Mouse (Mus musculus): ENCODE data around the gene Med13l.

The Med13l gene

DNA sequence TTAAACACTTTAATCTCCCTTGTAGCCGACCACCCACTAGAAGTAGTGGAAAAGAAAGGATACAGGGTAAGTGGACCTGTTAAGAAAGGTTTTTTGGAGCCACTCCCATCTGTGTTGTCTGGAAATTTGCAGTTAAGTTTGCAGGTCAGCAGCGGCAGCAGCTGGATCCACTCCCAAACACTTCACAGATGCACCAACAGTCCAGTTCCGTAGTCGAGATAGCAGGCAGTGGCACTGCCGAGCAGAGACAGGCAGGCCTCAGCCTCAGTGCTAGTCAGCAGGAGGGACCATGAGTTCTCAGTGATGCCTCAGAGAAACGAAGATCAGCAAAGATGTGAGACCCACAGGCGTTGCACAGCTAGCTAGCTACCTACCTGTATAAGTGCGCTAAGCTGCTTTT lies 104.5 kb downstream of the Med13l start:
- DNase-seq, result no peak

DNA sequence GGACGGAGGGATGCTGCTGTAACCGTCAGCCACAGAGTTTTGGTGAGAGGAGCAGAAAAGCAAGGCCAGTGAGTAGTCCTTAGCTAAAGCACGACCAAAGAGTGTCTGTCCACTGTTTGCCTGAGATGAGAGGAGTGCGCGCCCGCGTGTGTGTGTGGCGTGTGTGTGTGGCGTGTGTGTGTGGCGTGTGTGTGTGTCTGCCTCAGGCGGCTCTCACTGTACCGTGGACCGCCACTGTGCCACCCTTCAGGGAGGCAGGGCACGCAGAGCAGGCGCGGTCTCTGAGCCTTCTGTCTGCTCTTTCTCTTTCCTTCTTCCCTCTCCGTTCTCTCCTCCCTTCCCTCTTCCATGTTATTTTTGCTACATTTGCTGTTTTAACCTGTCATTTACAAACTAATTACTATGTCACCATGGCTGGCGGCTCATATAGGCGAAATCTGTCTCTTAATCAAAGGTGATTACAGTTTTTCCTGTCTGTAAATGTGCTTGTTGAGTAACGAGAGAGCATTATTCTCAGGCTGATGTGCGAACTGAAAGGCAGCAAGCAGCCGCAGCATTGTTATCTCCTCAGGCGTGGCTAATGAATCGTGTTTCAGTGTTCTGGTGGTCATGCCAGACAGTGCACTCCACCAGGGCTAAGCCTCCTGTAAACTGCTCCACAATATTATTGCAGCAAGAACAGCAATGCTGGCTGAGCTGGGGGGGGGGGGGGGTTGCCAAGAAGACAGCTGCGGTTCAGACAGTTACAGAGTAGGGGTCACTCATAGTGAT lies 106.1 kb downstream of the Med13l start:
- no peak for DNase-seq

DNA sequence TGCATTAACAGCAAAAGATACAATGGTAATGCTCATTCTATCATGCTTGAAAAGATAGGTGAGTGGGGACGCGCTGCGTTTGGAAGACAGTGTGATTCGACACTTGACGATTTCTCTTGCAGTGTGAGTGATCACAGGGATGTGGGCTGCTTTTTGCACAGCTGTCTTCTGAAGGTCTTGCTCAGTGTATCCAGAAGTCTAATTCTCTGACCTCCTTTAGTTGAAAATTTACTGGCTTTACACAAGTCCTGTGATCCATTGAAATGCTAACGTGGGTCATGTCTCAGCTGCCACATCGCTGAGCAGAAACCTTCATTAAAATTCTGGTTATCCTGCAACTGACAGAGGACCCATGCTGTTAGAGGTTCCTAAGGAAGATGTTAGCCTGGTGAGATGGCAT lies 107.4 kb downstream of the Med13l start:
- DNase-seq, result no peak

DNA sequence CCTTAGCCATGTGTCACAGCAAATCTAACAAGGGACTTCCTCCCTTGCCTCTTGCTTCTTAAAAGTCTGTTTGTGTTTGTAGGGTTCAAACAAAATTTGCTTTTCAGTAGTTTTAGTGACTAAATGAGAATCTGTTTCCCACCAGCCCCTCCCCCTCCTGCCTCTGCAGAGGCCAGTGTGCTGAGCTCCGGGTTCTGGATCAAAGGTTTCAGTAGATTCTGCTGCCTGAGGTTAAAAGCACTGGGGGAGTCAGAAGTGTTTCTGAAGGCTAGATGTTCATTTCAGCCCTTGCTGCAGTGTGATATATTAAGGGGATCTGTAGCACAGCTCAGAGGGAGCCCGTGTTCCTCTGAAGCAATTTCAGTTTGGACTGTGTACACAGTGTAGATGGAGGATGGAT lies 108.5 kb downstream of the Med13l start:
- DNase-seq, result no peak

DNA sequence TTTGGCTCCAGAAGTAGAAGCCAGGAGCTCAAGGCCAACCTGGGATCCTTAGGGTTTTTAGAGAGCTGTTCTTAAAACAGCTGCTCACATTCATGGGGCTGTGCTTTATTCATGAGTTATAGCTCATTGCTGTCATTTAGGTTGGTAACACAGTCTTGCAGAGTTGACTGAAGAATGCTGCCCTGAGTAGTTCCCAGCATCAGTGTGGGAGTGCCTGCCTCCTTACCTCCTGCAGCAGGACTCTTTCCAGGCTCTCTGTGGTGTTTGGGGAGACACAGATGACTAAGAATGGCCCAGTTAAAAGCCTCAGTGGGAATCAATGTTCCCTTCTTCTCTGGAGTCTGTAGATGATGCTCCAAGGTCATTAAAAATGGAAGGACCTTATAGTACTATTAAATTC lies 111.6 kb downstream of the Med13l start:
- DNase-seq, result no peak

DNA sequence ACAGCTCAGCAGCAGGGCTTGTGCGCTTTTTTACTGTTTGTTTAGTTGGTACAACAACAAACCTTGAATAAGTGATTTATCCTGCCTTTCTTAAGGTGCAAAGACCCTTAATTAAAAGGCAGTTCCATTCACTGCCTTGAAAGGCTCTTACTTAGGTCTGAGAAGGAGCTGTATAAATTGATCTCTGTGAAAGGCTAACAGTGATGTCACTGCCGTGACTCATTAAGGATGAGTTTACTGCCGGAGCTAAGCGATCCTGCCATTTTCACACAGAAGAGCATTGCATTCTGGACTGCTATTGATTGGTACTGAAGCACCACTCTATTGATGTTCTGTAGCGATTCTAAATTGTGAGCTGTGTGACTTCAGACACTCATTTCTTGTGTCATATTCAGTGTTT lies 113.4 kb downstream of the Med13l start:
- DNase-seq, result no peak

DNA sequence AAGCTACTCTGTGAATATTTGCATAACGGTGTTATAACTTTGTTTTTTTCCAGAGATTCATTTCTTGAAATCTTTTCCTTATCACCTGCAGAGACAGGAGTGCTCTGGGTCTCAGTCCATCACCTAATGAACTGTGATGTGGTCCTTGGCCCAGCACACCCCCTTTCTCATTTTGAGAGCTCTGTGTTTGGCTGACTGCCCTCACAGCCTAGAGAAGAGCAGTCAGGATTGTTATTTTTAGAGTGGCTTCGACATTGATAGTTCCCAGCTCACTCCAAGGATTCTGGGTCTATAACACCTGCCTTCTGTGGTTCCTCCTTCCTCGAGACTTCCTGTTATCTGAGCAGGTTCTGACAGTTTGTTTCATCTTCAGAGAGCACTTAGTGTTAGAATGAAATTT lies 113.8 kb downstream of the Med13l start:
- DNase-seq, result no peak

DNA sequence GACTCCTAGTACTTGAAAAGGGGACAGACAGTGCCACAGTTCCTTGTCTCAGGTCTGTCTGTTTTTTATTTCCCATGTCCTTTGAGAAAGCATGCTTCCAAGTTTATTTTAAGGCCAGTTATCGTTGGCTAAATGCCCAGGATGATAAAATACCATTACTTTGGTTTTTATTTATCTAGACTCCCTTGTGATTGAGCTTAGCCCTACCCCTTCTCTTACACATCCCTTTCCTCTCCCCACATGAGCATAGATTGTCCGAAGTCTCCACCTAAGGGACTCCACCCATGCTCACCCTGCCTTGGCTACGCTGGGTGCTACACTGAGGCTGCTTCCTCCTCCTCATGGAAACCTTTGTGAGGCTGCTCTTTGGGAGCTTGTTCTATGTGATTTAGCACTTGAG lies 115.2 kb downstream of the Med13l start:
- DNase-seq, result no peak

DNA sequence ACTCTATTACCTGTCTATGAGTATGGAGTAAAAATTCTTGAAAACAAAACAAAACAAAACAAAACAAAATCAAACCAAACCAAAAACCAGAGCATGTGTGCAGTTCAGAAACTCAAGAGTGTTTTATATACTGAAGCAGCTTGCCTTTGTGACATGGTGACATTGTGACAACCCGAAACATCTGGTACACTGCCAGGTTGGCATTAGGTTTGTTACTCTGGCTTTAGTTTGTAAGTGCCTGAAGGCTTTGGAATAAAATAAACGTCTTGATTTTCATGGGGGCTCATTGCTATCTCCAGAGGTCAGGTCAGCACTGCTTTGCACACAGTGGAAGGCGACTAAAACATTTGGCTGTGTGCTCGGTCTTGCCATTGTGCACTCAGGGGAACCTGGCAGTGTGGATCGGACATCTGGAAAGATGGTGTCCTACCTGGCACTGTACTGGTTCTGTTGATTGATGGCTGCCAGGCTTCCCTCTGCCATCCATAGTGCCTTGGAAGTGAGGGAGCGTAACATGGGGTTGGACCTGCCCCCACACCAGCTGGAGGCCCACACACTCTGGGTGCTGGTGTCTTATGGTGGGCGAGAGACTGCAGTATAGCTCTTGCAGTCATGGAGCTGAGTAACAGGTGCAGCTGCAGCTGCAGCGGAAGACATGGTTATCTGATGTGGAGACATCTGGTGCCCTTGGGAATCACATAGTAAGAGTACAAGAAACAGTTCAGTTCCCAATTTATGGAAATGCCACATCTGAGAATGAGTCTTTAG lies 115.9 kb downstream of the Med13l start:
- no peak for DNase-seq

DNA sequence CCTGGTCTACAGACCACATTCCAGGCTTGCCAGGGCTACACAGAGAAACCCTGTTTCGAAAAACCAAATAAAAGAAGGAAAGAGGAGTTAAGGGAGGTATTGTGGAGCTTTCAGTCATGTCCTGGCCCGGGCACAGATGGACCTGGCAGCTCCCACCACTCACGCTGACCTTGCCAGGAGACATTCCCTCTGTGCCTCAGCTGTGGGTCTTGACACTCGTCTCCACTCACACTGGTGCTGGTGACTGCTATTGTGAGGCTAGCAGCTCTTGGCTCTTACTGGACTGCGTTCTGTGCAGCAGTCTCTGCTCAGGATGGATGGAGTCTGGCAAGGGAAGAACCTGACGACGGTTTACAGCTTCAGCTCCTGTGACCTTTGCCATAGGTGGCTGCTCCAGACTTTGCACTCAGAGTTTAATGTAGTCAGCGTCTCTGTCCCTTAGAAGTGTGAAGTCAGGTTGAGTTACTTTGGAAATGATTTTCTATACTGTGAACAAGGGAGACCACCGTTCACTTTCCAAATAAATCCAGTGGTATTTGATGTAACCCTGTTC lies 118.9 kb downstream of the Med13l start:
- DNase-seq, result no peak

DNA sequence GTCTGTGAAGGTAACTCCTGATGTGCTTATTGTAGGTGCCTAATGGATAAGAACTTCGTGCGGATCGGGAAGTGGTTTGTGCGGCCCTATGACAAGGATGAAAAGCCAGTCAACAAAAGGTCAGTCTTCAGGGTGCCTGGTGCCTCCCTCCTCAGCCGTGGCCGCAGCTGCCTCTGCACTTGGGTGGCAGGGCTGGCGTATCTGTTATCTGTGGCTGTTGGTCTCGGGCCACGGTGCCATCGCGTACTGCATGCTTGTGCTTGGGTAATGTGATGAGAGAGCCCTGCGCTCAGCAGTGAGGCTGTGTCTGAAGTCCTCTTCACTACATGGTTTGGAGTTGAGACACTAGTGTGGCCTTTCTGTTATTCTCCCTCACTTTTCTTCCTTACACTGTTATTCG lies 120.4 kb downstream of the Med13l start:
- DNase-seq, result no peak

DNA sequence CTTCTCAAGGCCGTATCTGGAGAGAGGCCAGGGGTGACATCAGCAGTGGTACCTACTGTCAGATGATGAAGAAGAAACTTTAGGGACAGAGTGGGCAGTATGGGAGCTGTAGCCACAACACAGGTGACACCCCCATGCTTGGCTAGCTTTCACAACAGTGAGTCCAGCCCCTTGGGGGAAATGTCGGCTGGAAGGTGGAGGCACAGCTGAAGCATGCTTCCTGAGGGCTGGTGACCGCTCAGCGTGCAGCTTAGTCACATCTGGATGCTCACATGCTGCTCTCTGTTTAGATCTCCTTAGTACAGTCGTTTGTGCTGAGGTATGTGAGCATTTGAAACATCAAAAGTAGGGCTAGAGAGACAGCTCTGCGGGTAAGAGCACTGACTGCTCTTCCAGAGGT lies 121.5 kb downstream of the Med13l start:
- peak; percentile 44 to 67 for DNase-seq

DNA sequence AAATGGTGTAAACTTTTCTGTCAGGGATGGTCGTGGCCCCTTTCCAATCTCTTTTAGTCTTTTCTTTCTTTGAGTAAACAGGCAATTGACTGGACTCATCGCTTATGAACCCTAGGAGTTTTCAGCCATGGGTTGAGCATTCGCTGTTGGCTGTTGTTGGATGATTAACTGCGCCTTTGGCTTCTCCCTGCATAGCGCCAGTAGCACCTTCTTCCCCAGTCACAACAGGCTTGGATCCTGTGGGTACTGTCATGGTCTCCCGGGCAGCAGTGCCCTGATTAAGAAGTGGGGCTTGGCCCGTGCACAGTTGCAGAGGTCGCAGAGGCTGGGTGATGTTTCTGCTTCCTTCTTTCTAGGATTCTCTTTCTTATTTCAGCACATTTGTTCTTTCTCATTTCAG lies 124.7 kb downstream of the Med13l start:
- DNase-seq, result no peak

DNA sequence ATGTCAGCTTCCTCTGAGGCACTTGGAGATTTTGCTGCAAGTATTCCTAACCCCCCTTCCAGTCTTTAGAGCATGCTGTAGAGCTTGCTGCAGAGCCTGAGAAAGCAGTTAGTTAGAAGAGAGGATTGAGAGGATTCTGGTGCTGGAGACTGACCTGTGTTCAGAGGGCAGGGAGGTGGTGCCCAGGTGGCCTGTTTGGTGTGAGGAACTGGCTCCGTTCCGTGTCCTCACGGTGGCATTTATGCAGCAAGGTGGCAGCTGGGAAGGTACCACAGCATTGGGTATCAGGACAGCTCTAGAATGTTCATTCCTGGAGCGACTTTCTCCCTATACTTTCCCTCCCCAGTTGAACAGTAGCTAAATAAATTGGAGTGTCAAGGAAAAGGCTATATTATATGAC lies 125.5 kb downstream of the Med13l start:
- DNase-seq, result no peak

DNA sequence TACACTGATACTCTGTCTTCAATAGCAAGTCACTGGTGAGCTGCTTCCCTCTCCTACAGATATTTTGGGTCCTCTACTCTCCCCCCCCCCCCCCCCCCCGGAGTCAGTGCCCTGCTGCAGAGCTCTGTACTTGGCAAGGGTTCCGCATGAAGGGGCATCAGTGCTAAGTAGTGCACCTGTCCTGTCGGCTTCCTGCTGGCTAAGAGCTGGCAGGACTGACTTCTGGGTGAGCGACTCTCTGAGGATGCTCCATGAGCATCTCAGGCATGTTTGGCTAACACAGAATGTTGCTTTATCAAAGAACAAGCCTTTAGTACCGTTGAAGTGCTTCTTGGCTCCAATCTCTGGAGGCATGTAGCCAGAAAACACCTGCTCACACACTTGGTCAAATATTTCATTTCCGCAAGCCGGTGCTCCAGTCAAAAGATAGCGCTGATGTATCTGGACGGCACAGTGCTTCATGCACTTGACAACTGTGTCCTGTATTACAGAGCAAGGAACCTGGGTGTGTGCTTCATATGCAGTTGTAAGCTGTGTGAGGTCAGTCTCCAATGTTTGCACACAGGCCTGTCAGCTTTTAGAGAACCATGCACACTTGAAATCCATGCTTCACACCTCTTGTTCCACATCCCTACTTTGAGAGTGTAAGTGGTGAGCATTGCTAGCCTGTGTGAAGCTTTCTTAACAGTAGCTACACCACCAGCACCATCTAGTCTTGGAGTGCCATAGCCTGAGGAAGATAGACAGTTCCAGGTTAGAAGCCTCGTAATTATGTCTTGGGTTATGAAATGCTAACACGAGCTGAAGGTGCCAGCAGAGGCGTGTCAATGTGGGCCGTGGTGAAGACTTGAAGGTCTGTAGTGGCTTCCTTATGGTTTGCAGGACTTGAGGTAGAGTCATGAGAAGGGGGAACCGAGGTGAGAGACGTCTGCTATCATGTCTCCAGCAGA lies 128.7 kb downstream of the Med13l start:
- DNase-seq, result no peak

DNA sequence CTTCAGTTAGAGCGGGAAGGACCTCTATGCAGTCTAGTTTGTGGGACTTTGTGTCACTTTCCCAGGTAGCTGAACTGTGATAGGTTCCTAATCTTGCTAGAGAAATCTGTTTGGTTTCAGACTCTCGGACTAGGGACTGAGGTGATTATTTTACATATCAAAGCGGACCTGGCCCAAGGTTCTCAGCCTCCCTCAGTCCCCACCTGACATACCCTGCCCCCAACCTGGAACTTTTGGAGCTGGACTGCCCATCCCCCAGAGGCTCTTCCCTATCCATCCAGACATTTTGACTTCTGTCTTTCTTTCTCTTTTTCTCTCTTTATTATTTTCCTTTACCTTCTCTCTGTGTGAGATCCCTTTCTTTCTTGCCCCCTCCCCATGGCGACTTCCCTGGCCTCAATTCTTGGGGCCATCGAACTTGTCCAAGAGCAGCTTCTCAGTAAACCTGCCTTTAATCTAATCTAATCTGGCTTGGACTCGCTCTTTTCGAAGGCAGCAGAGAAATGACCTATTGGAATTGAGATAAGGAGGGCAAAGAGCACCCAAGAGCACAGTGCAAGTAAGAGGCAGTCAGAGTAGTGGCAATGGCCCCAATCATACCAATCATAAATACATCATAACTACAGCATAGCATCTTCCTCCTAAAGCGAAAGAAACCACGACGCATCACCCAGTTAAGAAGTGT lies 130.7 kb downstream of the Med13l start:
- no peak for DNase-seq

DNA sequence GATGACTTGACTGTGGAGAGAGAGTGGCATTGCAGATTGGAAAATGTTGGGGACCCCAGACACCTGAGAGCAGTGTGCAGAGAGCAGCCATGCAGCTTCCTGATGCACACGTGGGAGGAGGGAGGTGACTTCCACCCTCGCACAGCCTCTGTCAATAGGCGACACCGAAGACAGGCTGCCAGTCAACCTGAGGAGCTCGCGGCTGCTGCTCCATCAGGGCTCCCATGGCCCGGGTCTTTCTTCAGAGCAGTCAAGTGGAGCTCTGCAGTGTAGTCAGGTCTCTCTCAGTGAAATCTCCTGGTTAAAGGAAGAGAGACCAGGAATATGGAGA lies 131.2 kb downstream of the Med13l start:
- no peak for DNase-seq

DNA sequence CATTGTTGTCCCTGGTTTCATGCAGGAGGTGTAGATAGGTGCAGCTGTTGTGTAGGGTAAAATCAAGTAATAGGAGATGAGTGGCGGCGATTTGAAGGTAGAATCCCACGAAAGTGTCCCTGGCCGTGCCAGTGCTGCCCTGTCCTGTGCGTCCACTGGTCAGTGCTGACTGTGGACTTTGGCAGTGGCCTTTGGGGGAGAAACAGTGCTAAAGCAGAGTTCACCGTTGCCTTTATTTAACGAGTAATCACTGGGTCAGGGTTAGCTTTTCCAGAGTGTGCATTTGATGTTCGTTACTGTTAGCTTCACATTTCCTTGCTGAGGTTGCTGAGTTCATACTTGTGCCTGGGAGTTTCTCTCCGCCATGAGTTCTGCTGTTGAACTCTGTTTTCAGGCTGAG lies 133.5 kb downstream of the Med13l start:
- no peak for DNase-seq

DNA sequence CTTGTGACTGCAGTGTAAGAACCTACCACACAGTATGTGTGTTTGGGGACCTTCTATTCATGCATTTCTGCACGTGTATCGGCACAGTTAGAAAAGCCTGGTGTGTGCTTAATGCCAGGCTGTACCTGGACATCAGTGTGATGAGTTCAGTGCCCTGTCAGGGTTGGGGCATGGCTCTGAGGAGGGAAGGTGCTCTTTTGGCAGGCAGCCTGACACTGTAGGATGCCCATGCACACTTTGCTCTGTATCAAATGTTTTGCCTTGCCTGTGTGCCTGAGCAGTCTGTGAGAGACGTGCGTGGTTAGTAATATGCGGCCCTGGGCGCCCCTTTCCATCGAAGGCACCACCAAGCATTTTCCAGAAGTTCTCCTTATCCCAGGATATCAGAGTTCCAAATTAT lies 136.6 kb downstream of the Med13l start:
- no peak for DNase-seq

DNA sequence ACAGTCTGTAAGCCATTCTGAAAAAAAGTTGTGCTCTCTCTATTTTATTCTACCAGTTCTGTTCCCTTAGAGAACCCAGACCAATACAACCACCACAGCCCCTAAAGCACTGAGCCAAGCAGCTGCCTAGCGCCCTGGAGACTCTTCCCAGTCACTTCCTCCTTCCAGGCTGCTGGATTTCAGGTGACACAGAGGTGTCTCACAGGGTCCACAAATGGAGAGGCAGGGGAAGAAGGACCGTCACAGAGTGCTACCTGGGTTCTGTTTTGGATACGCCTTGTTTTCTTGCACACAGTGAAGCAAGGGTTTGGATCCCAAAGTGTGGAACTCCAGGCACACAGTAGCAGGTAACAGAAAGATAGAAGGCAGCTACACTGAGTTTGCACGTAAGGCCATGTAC lies 140.5 kb downstream of the Med13l start:
- DNase-seq, result no peak

DNA sequence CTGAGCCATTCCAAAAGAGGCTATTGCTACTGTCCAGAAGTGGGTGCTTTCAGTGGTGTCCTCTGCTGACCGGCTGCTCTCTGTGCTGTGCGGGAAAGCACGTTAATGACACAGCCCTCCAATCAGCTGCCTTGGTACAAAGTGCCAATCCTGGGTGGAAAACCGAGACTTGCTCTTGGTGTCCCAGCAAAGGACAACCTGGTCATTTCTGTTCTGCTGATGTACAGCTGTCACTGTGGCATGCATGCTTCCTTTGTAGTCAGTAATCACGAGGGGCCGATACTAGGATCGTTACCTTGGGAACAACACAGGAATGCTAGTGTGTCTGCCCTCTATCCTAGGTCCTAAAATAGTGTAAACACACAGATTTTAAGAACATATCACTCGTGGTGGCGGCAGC lies 142.2 kb downstream of the Med13l start:
- DNase-seq, result no peak

DNA sequence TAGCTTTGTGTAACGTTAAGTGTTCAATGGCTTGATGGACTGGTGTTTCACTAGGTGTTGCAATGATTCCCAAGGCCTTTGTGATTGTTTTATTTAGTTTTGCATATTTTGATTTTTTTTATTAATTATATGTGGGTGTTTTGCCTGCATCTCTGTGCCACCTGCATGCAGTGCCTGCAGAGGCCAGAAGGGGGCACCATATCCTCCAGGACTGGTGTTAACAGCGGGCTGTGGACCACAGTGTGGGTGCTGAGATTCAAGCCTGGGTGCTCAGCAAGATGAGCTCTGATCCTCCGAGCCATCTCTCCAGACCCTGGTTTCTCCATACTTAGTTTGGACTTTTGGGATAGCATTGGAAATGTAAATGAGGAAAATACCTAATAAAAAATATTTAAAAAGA lies 143.7 kb downstream of the Med13l start:
- peak in 1 of 2 experiments; percentile 54 for DNase-seq

DNA sequence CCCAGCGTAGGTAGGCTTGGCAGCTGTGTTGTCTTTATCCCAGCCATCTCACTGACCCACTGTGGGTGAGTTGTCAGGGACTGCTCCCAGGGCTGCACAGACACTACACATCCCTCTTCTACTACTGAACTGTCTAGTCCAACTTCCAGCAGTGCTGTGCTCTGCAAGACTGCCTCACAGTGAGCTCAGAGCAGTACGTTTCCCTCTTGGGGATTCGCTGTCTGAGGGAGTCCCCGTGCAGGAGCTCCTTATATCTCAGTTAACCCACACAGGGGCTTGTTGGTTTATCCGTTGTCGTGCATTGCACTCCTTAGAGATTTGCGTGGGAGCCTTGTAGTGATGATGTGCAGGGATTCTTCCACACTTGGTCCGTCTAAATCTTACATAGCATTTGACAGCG lies 144.5 kb downstream of the Med13l start:
- no peak for DNase-seq

Measured in spleen, adult 18-20 months (tissue).